Mouse (Mus musculus) neural tube, embryonic 14.5 days (tissue): ENCODE results near the gene Usp47. TPM values are rescaled to one million over a fixed set of nuclear protein-coding genes. Genes with fewer than 3 reads are reported as not detected.

Source experiments
- ATAC-seq: fragments of 200-750 bp; cut with Nextera tagmentation; 2 replicates; pipeline ENCODE4 v1.8.0; 2017; ENCODE audit warnings: low read depth, mild to moderate bottlenecking, moderate TSS enrichment, moderate library complexity
- H3K27ac ChIP-seq: fragments of 300-500 bp; sonication (generic); 2 replicates; pipeline ENCODE4 v1.5.1; 2014; ENCODE audit warnings: low read depth, mild to moderate bottlenecking, control low read depth, low read length, moderate library complexity, mixed read lengths
- H3K27me3 ChIP-seq: fragments of 300-500 bp; sonication (generic); 2 replicates; pipeline ENCODE4 v1.6.1; 2014; ENCODE audit warnings: low read length; ENCODE audit not compliant: control insufficient read depth, insufficient read depth
- H3K36me3 ChIP-seq: fragments of 300-500 bp; sonication (generic); 2 replicates; pipeline ENCODE4 v1.6.1; 2014; ENCODE audit warnings: low read length, mixed read lengths; ENCODE audit not compliant: control insufficient read depth, insufficient read depth
- H3K4me1 ChIP-seq: fragments of 300-500 bp; sonication (generic); 2 replicates; pipeline ENCODE4 v1.6.1; 2014; ENCODE audit warnings: low read length; ENCODE audit not compliant: control insufficient read depth, insufficient read depth
- H3K4me2 ChIP-seq: fragments of 300-500 bp; sonication (generic); 2 replicates; pipeline ENCODE4 v1.6.1; 2014; ENCODE audit warnings: mild to moderate bottlenecking, low read depth, low read length, control low read depth
- H3K4me3 ChIP-seq: fragments of 300-500 bp; sonication (generic); 2 replicates; pipeline ENCODE4 v1.5.1; 2014; ENCODE audit warnings: low read depth, low read length, control low read depth, mixed read lengths
- H3K9ac ChIP-seq: fragments of 300-500 bp; sonication (generic); replicated peaks from 2 replicates; pipeline ENCODE4 v1.6.1; 2014; ENCODE audit warnings: low read depth, mild to moderate bottlenecking, control low read depth, low read length, mixed read lengths
- H3K9me3 ChIP-seq: fragments of 300-500 bp; sonication (generic); 2 replicates; pipeline ENCODE4 v1.6.1; 2016; ENCODE audit warnings: low read length; ENCODE audit not compliant: control insufficient read depth
- WGBS: fragments of 180-500 bp; shearing (Covaris S2); extraction: QIAGEN DNeasy Blood & Tissue Kit; methylation state at CpG from one replicate; pipeline ENCODE4 v1.1.7; 2014; 5-methylcytosine and 5-hydroxymethylcytosine counted together
- polyA plus RNA-seq: library from polyadenylated mRNA; unstranded; fragments of >200 nt; fragmentation: Nextera tagmentation; extraction: Ambion mirVana; gene quantifications from 2 replicates; pipeline ENCODE4 v1.2.1, GENCODE M21; 2014

Usp47 gene
- polyA plus RNA-seq, 1 experiment from 2014 or later, result 86.2 TPM

GRCm38 (mm10) chr7:112133277-112133676, 110.0 kb downstream of the Usp47 start:
- H3K9ac ChIP-seq, result no peak overlapping the region
- no peak overlapping the region for H3K27ac ChIP-seq
- no peaks in the 10 kb centered on the region for H3K27me3 ChIP-seq
- no peak overlapping the region for H3K4me2 ChIP-seq
- no peaks in the 10 kb centered on the region for H3K36me3 ChIP-seq
- WGBS, result 84% methylated on average over 5 of the region's 5 CpGs
- H3K4me1 ChIP-seq, result no peaks in the 10 kb centered on the region
- no peak for ATAC-seq
- H3K4me3 ChIP-seq, result no peak overlapping the region
- H3K9me3 ChIP-seq, result no peaks in the 10 kb centered on the region

DNA sequence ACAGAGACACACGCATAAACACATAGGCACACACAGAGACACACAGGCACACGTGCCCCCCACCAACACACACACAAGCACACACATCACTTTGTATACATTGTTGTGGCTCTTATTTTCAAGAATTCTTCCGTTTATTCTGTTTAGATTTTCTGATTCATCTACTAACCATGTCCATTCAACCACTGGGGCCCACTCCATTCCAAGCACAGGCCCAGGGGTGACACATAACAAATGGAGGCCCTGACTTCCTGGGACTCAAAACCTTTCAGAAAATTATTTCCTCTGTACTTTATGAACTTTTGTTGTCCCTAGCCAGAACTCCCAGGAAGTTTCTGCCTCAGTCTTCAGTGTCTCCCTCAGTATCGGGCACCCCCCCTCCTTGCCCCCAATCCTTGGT, 111.9 kb downstream of the Usp47 start:
- Histone ChIP-seq H3K4me3 (no peak overlapping the region), H3K9me3 (no peaks in the 10 kb centered on the region), H3K4me1 (no peaks in the 10 kb centered on the region), H3K36me3 (no peaks in the 10 kb centered on the region), H3K4me2 (no peak overlapping the region), H3K27me3 (no peaks in the 10 kb centered on the region), H3K27ac (no peak overlapping the region), H3K9ac (no peak overlapping the region)
- WGBS, result 97% methylated on average over 4 of the region's 4 CpGs
- ATAC-seq, result no peak

GRCm38 (mm10) chr7:112136537-112136936, 113.2 kb downstream of the Usp47 start:
- no peaks in the 10 kb centered on the region for H3K27me3 ChIP-seq
- no peak overlapping the region for H3K27ac ChIP-seq
- H3K36me3 ChIP-seq, result no peaks in the 10 kb centered on the region
- no peak for ATAC-seq
- no peak overlapping the region for H3K4me3 ChIP-seq
- H3K4me2 ChIP-seq, result no peak overlapping the region
- H3K9me3 ChIP-seq, result no peaks in the 10 kb centered on the region
- H3K4me1 ChIP-seq, result no peaks in the 10 kb centered on the region
- no peak overlapping the region for H3K9ac ChIP-seq
- 81% methylated on average over 5 of the region's 5 CpGs for WGBS

DNA sequence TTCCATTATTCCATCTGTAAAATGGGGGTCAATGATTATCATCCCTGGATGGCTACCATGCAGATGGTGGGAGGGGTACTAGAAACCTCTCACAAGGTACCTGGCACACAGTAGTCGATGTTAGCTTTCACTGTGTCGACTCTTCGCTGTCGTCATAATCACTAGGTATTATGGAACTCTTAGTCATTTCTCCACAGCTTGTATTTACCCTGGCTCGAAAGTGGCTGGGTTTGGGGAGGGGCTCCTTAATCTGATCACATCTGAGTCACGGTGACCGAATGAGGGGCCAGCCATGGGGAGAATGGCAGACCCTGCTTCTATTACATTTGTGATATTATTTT, 114.8 kb downstream of the Usp47 start:
- Histone ChIP-seq H3K27me3 (no peaks in the 10 kb centered on the region), H3K27ac (no peak overlapping the region), H3K36me3 (no peaks in the 10 kb centered on the region), H3K9ac (no peak overlapping the region), H3K4me1 (0 out of 2 replicates have a peak, but pooled peaks cover 1% of the 10 kb centered on the region), H3K9me3 (no peaks in the 10 kb centered on the region), H3K4me3 (no peak overlapping the region), H3K4me2 (no peak overlapping the region)
- 92% methylated on average over 7 of the region's 7 CpGs for WGBS
- ATAC-seq, result no peak

- no peak overlapping the region for H3K4me2 ChIP-seq
Measured at GRCm38 (mm10) chr7:112138509-112139405, 115.5 kb downstream of the Usp47 start.

DNA sequence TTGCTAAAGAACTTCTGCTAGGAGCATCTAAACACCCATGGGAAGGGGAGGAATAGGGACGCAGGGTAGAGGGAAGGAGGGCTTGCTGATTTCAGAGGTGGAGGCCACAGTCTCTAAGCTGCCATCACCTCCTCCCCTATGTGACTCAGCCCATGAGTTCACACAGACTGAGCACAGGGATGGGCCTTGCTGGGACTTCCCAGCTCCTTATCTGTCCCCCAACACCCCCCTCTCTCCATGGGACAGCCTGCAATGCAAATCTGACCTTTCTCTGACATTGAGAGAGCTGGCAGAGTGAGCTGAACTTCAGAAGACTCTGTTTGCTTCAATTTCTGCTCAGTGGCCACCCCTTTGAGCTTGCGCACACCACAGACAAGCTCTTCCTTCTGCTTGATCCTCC, 117.4 kb downstream of the Usp47 start:
- H3K4me1 ChIP-seq, result 0 out of 2 replicates have a peak, but pooled peaks cover 6% of the 10 kb centered on the region
- H3K9me3 ChIP-seq, result no peaks in the 10 kb centered on the region
- no peak for ATAC-seq
- H3K9ac ChIP-seq, result no peak overlapping the region
- 97% methylated on average over 2 of the region's 2 CpGs for WGBS
- H3K4me2 ChIP-seq, result no peak overlapping the region
- H3K27ac ChIP-seq, result no peak overlapping the region
- H3K36me3 ChIP-seq, result no peaks in the 10 kb centered on the region
- no peak overlapping the region for H3K4me3 ChIP-seq
- no peaks in the 10 kb centered on the region for H3K27me3 ChIP-seq

More at GRCm38 (mm10) chr7:112138509-112139405, 115.5 kb downstream of the Usp47 start:
- Histone ChIP-seq H3K36me3 (no peaks in the 10 kb centered on the region), H3K4me1 (0 out of 2 replicates have a peak, but pooled peaks cover 6% of the 10 kb centered on the region), H3K27ac (no peak overlapping the region), H3K9ac (no peak overlapping the region), H3K27me3 (no peaks in the 10 kb centered on the region), H3K9me3 (no peaks in the 10 kb centered on the region), H3K4me3 (no peak overlapping the region)
- WGBS, result 80% methylated on average over 11 of the region's 11 CpGs
- ATAC-seq, result no peak

- Histone ChIP-seq H3K9ac (no peak overlapping the region), H3K4me1 (0 out of 2 replicates have a peak, but pooled peaks cover 6% of the 10 kb centered on the region), H3K4me2 (no peak overlapping the region), H3K36me3 (no peaks in the 10 kb centered on the region), H3K27ac (no peak overlapping the region), H3K4me3 (no peak overlapping the region), H3K27me3 (no peaks in the 10 kb centered on the region), H3K9me3 (no peaks in the 10 kb centered on the region)
- 67% methylated on average over 3 of the region's 3 CpGs for WGBS
- no peak for ATAC-seq
Measured at GRCm38 (mm10) chr7:112142616-112143015, 119.3 kb downstream of the Usp47 start.

DNA sequence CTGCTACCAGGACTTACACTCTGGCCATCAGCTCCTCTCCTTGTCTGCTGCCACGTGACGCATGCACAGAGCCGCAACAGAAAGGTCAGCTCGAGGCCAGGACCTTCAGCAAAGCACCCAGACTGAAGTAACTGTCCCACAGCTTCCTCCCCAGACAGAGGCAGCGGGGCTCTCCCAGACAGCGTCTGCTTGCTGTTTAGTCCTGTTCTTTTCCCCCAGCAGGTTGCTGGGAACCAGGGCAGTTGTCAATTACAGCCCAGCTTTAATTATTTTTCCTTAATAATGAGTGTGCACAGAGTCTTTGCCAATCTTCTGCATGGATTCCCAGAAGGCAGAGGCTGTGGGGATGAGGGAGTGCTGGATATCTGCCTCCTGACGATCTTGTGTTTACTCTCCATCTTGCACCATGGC, 119.8 kb downstream of the Usp47 start:
- Histone ChIP-seq H3K9me3 (no peaks in the 10 kb centered on the region), H3K4me2 (no peak overlapping the region), H3K9ac (no peak overlapping the region), H3K27me3 (no peaks in the 10 kb centered on the region), H3K27ac (no peak overlapping the region), H3K36me3 (no peaks in the 10 kb centered on the region), H3K4me3 (no peak overlapping the region), H3K4me1 (0 out of 2 replicates have a peak, but pooled peaks cover 6% of the 10 kb centered on the region)
- no peak for ATAC-seq
- 39% methylated on average over 7 of the region's 7 CpGs for WGBS

- Histone ChIP-seq H3K36me3 (no peaks in the 10 kb centered on the region), H3K9ac (no peak overlapping the region), H3K4me2 (no peak overlapping the region), H3K27ac (no peak overlapping the region), H3K4me1 (0 out of 2 replicates have a peak, but pooled peaks cover 6% of the 10 kb centered on the region), H3K9me3 (no peaks in the 10 kb centered on the region), H3K4me3 (no peak overlapping the region), H3K27me3 (no peaks in the 10 kb centered on the region)
- no peak for ATAC-seq
- WGBS, result 66% methylated on average over 4 of the region's 4 CpGs
Measured at GRCm38 (mm10) chr7:112143978-112144377, 120.7 kb downstream of the Usp47 start.
